Mouse (Mus musculus) testis, adult 2 months (tissue): Measurements from ENCODE around the gene Ppif.

Source experiments
- CTCF ChIP-seq: fragments of 200-500 bp; IDR thresholded peaks from 2 replicates; pipeline ENCODE4 v1.5.1; 2012; ENCODE audit warnings: low read depth, mild to moderate bottlenecking, inconsistent platforms, low read length, moderate library complexity; ENCODE audit not compliant: control insufficient read depth, insufficient read depth, insufficient replicate concordance
- POLR2A ChIP-seq: fragments of 200-500 bp; IDR thresholded peaks from 2 replicates; pipeline ENCODE4 v1.6.1; 2012; ENCODE audit warnings: low read depth, mild to moderate bottlenecking, inconsistent platforms, low read length, moderate library complexity; ENCODE audit not compliant: control insufficient read depth

DNA sequence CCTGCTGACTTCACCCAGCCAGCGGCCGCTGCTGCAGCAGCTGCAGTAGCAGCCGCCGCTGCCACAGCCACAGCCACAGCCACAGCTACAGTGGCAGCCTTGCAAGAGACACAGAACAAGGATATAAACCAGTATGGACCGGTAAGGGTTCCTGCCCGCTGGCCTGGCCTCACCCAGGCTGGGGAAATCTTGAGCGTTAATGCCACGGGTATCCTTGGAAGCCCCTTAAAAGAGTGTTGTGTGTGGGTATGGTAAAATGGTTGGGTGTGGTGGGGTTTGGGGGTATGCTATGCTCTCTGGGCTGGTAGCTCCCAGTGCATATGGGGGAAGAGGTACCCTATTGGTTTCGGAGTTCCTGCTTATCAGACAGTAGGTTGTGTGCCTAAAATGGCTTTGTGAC lies 48.2 kb upstream of the Ppif start:
- TF ChIP-seq POLR2A (no peak), CTCF (no peak)
